Mouse (Mus musculus) embryo, embryonic 11 days (tissue): ENCODE measurements around the gene Fam213b.

Experiments used
- DNase-seq: peaks from one replicate; pipeline ENCODE4 v3.0.0-alpha.2; 2015

Gene Fam213b

DNA sequence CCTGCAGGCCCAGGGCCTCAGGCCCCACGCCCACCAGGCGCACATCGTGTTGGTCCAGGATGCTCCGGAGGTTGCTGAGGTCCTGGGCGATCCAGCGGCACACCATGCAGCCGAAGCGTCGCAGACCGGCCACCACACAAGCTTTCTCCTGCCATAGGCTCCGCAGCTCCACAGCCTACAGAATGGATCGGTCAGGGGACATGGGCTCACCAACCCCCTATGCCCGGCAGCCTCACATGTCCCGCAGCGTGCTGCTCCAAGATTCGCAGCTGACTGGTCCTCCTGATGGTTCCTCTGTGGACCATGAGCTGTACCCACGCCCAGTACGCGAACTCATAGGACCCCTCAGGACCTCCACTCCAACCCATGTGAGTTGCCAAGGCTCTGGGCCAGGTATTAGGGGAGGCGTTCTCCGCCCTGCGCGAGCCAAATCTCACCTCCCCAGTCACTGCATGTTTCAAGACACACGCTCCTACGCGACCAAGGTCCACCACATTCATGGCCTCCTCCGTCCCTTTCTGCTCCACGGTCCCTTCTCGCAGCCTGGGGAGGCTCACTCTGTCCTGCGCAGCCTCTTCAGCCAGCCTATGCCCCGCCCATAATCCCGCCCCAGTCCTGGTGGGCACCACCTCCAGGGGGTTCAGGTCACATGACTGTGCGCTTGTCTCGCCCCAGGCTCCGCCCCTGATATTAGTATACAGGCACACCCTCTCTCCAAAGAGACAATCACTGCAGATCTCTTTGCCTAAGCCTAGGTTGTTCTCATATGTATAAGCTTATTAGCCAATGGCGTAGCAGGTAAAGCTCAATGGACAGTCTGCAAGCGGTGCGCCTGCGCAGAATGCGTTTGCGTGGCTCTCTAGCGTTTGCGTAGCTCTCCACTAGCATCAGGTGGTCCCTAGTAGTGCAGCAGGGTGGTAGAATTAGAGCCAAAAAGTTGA is at the start of gene Fam213b:
TSS of gene Fam213b (minus strand) at position 630 of the 941 bp plus-strand sequence.
- DNase-seq: peak; percentile 95

DNA sequence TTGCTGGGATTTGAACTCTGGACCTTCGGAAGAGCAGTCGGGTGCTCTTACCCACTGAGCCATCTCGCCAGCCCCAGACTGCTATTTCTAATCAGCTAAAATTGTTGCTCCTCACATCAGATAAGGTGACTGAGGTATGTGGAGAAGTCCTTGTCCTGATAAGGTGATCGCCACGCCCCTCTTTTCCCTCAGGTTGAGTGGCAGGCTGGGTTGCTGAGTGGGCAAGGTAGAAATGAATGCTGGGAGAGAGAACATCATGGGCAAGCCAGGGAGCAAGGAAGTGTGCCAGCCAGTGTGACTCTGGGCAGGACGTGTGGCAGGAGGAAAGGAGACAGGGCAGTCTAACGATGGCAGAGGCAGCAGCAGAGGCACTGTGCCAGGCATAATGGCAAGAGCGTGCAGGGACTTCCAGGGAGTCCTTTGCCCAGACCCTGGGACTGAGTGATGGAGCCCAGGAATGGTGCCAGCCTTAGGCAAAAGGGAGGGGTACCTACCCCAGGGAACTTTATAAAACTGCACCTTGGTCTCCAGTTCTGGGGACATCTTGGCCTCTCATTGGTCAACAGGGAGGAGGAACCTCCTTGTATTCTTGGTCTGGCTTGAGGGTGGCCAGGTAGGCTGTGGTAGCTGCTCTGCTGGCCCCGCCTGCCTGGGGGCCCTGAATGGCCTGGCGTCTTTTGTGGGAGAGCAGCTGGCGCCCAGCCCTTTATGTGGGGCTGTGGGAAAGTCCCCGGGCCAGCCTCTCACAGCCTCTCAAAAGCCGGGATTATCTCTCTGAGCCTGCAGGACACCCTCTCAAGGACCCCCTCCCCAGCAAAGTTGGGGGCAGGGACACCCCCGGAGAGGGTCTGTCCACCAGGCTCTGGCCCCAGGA is 49.4 kb upstream of the Fam213b start:
- DNase-seq: peak; percentile 58

DNA sequence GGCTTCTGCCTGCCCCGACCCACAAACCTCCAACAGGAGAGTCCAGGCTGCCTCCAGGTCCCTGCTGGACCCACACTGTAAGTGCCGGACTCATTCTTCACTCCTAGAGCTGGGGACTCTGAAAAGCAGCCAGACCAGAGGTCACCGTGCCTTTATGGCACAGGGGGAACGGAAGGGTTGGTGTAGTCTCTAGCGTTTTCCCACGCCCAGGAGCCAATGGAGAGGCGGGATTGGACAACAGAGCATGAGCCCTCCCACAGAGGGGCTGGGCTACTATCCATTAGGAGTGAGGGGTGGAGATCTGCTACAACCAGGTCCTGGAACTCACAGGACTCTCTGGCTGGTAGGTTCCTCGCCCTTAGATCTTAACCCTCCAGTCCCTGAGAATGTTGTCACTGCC is 47.4 kb upstream of the Fam213b start:
- DNase-seq: peak; percentile 92

DNA sequence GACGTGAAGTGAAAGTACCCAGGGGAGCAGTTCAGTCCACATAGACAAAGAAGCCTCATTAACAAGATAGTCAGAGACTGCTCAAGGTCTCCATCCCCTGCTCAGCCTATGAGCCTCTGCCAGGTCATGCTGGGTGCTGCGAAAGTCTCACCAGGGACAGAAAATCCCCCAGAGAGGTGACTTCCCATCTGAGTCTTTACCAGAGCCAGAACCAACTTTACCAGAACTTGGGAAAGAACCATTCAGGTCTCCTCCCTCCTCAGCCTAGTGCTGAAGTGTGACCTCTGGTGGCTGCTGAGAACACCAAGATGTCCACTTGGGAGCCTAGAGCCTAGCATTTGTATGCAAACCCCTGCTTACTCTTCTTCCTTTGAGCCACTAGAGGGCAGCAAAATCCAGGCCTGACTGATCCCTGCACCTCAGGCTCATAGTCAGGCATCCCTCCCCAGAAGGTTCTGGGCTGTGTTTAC is 45.2 kb upstream of the Fam213b start:
- DNase-seq: peak; percentile 91

DNA sequence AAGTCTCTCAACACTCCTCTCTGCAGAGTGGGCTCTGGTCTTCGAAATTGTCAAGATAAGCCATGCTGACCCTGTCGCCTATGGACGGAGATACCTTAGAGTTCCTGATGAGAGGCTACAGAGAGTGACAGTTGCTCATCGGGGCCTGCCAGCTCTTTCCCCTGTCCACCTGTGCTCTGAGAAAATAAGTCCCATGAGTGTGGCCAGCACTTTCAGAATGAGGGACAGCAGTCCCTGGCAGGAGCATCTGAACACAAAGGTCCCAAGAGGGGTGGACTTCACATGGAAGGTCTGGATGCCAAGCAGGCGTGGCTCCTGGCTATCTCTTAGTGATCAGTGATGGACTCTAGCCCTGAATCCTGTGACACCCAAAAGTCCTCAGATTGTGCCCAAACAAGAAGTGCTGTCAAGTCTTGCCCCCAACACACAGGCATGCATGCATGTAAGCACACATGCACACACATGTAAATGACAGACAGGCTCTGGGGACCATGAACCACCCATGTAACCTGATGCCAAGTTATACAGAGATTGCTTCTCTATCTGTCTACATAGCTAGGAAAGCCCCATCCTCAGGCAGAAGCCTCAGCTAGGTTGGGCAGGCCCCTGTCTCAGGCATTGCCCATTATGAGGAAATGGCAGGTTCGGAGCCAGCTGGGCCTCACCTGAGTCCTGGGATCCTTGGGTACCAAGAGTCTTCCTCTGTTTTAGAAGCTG is 44.5 kb upstream of the Fam213b start:
- DNase-seq: no peak

DNA sequence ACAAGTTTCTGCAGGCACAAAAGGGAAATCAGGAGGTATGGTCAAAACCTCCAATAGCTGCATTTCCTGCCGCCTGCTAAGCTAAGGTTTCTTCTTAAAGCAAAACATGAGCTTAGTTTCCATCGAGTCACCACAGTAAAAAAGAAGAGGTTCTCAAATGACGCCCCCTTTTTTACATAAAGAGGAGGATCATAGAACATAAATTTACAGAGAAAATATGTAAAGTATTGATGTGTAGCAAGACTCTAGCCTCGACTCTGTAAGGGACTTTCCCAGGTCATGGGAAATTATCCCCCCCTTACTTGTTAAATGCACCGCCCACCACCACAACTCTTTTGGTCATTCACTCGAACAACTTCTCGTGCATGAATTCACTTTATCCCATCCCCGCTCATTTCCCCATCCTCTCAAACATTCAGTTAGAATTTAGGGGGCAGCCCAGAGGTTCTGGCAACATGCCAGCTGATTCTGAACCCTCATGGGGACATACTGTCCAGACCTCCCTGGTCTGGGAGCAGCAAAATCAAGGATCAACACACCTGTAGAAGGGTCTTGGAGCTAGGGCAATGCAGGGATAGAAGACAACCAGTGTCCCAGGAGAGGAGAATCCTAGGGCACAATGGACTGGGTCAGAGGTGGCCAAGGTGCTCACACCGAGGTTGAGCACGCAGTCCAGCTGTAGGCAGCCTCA is 43.8 kb upstream of the Fam213b start:
- DNase-seq: no peak

DNA sequence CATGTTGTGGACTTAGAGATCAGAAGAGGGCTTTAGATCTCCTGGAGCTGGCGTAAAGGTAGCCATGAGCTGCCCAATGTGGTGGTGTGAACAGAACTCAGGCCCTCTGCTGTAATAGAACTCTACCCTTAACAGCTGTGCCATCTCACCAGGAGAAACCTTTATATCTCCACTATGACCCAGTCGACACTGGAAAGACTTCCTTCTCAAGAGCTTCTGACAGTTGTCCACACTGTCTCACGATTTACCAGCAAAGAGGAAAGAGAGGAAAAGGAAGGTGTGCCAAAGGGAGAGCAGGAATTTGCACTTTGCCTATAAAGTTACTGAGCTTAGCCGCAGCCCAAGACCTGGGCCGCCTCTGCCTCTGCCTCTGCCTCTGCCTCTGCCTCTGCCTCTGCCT is 42.9 kb upstream of the Fam213b start:
- no peak for DNase-seq

DNA sequence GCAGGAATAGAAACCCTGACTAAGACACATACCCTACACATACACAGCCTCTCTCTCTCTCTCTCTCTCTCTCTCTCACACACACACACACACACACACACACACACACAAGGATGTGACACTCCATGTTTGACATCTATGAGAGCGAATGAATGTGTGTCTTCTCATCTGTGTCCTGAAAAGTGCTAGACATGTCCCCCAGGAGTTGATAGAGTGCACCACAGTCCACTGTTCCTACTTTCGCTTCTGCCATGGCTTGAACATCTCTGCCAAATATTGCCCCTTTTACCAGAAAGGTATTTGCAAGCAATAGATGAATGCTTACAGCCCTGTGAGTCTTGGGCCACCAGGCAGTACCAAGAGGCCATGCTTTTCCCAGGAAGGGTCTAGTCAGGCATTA is 41.2 kb upstream of the Fam213b start:
- no peak for DNase-seq

DNA sequence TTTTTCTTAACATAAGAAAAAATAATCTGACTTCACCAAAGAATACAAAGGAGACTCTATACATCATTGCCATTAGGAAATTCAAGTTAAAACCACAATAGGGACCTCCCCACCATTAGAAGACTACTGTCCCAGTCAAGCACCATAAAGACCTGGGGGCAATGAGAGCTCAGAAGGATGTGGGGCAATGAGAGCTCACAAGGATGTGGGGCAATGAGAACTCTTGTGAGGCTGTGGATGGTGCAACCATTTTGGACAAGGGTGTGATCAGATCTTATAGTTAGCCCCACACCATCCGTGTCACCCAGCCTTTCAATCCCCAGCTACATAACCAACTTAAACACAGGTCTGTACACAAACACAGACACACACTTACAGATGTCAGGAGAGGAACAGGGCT is 38.8 kb upstream of the Fam213b start:
- no peak for DNase-seq

DNA sequence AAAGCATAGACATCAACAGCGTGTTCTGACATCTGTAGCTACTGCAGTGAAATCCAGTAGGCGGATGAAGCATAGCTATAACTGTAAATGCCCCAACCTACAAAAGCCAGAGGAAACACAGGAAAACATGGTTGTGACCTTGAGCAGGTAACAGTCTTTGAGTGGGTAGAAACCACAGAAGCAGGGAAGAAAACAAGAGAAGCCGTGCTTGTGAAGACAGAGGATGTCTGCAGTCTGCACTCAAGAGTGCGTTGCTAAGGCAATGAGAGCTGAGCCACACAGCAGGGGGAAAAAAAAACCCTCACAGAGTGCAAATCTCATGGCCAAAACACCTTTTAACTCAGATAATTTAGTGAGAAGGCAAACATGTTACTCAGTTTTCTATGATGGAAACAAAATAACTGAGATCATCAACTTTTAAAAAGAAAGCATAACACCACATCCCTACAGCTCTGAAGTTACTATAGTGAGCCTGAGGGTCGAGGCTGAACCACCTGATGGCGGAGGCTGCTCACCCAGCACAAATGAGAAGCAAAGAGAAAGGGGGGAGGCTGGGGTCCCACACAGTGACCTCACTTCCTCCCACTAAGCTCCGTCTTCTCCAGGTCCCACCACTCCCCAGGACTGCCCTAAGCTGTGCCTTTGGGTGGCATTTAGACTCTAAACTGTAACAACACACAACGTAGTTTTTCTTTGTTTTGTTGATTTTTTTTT is 37.8 kb upstream of the Fam213b start:
- no peak for DNase-seq

DNA sequence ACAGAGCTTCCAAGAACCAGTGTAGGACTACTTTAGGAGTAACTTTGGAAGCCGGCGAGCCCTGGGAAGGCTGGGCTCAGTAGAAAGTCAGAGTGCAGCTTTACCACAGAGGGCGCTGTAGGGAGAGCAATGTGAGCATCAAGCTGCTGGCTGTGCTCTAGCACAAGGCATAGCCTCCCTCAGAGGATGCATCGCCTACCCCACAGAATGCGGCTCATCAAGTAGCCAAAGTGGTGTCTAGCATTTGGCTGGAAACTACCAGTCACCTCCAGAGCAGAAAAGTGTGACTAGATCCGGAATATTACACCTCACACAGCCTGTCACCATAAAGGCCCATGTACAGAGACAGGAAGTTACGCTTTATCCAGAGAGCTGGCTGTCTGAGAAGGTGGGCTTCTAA is 36.9 kb upstream of the Fam213b start:
- no peak for DNase-seq

DNA sequence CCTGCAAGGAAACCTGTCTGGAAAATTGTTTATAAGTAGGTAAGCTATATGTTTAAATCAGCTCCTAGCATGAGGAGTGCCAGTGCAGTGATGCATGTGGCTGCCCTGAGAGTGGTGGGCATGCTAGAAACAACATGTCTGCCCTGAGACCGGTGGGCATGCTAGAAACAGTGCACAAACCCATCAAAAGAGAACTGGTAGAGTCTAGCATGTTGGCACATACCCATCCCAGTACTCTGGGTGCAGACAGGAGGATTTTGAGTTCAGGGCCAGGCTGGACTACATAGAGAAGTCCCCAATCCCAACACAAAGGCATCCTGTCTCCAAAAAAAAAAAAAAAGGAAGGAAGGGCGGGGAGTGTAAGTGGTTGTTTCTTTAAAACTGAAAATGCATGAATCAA is 35.9 kb upstream of the Fam213b start:
- no peak for DNase-seq

DNA sequence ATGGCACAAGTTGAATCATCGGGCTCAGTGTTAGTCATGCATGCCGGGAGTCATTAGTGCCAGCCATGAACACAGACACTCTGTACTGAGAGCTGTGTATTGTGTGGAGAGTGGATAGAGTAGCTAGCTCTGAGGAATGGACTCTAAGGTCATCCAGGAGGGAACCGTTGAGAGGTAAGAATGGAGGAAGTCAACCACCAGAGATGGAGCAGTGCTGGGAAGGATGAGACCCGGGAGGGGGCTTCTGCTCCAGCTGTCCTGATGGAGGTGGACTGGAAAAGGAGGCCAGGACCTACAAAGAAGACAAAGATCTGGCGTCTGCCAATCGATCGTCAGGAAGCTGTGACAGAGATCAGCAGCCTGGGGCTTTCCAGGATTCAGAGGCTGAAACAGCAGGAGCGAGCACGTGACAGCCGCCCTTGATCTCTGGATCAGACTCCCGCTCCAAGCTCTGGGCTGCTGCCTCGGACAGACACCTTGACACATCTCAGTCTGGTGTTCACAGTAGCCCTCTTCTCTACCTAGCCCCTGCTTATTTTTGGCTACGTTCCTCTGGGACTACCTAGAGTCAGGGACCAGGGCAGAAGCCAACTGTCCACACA is 34.5 kb upstream of the Fam213b start:
- DNase-seq: no peak

DNA sequence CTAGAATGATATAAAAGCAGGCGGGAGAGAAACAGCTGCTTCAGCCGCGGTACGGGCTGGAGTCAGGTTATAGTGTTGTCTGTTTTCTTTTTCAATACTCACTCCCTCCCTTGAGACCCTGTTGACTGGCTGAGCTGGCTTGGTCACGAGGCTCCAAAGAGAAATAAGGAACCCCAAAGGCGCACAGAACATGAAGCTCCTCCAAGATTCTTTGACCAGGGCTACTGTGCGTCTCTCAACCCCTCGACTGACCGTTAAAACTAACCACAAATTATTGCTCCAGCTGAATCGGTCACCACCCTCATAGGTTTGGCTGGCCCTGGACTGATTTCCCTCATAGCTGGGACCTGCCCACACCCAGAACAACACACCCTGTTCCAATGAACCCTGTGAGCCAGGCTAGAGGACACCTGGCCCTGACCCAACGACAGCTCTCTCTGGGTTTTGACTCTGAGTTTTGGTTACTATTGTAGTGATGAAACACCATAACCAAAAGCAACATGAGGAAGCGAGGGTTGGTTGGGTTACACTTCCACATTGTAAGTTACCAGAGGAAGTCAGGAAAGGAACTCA is 30.2 kb upstream of the Fam213b start:
- no peak for DNase-seq

DNA sequence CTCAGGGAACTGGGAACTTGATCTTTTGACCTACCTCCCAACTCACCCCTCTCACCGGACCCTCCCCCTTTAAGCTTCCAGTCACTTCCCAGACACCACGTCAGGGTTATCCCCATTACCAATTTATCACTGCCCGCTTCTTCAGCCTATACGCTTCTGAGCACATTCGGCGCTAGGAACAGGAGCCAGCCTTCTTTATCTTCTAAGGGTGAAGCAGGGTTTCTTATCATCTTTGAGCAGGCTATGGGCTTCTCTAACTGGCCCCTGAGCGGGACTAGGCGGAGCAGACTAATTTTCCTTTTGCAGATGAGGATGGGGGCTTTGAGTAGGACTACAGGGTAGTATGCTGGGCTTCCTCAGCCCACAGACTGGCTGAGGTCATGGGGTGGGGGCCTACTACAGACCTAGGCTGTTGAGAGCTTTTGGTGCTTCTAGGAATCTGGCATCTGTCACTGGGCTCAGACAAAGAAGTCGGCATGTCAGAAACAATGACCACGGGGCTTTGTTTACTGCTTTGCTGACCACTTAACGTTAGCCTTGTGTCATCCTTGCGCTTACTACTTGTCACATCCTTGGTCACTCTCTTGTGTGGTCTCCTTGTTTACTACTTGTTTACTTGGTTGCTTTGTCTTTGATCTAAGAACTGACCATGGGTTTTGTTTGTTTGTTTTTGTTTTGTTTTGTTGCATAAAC is 29.6 kb upstream of the Fam213b start, which contains the start of gene Tnfrsf14:
TSS of gene Tnfrsf14 (minus strand) at position 169 of the 693 bp plus-strand sequence.
- DNase-seq: peak; percentile 26

DNA sequence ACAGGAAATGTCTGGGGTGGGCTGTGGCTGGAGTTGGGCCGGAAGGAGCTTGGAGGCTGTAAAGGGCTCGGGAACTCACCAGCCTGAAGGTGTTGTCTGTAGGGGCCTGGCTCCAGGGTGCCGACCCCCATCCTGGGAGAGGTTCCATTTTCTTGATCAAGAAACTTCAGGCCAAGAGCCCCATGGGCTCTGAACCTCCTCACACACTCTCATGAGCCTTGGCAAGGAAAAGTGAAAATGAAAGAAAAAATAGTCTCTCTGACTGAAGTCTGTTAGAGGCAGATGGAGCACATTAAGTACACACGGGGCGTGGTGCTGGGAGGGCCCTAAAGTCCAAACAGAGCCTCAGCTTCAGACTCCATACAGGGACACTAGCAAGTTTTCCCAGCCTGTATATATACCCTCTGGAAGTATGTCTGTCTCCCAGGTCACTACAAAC is 29.0 kb upstream of the Fam213b start:
- peak; percentile 31 for DNase-seq

DNA sequence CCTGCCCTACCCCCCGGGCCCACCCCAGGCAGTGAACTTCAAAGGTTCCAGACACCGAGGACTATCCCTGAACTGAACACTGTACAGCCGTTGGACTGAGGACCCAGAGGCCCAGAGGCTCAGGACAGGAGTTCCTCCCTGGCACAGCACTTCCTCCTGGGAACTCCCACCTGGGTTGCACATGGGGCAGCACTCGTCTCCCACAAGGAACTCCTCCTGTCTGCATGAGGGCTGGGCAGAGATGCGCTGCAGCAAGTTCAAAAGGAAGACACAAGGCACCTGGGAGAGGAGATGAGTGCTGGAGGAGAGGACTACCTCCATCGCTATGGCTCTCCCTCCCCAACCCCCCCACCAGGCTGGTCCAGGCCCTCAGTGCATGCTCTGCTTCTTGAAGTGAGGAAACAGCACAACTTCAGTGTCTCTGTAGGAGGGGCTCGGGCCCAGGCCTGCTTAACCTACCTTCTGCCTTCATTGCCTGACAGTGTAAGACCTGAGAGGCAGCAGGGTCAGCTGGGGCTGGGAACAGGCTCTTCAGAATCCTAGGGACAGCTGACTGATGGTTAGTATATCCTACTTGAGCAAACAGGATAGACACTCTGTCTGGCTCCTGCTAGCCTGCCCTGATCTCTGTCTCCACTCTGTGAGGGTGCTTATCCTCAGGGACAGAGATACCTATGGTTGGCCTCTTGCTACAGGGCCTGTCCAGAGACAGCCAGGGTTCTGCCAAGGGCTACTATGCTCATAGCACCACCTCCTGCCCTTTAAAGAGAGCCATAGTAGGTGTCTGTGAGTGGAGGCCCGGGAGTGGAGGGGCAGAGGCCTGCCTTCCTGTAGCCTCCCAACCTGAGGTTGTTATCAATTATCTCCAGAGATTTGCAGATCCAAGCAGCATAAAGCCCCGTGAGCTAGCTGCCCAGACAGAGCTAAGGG is 28.3 kb upstream of the Fam213b start:
- no peak for DNase-seq

DNA sequence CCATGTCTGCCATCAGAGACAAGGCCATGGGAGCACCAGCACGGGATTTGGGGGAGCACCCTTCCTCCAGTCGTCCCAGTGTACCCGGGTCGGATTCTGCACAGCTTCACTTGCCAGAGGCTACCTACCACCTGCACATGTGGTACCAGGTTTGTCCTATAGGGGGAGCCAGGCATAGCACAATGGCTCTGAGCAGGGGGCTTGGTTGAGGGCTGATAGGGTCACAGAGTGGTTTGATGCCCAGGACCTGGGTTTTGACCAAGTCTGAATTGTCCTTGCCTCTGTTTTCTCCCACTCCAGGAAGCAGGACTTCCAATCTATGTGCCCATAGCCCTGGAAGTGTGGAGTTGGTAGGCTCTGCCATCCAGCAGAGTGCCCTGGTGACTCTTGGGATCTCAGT is 26.5 kb upstream of the Fam213b start:
- no peak for DNase-seq

DNA sequence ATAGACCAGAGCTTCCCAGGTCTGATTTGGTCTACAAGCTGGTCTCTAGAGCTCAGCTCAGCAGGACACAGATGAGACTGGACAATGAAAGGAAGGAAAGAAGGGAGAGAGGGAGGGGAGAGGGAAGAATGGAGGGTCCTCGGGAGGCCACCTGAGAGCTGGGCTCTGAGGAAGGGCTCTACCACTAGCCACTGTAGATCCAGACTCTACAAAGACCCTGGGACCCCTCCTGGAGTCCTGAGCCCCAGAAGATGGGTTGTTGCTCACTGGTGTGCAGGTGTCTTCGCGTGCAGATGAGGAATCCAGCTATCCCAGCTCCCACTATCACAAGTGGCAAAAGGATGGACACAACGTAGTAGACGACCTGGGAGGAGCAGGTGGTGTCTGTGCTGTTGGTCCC is 24.0 kb upstream of the Fam213b start:
- DNase-seq: no peak
